Mouse (Mus musculus) kidney, adult 2 months (tissue): ENCODE measurements around the gene Il10.

ENCODE experiments used
- CTCF ChIP-seq: fragments of 200-500 bp; conservative IDR thresholded peaks from 2 replicates; pipeline ENCODE4 v1.5.1; 2011; ENCODE audit warnings: low read depth, mild to moderate bottlenecking, control low read depth, low read length, moderate library complexity, mixed read lengths; ENCODE audit not compliant: insufficient read depth, insufficient read length
- POLR2A ChIP-seq: fragments of 200-500 bp; IDR thresholded peaks from one replicate; pipeline ENCODE4 v1.6.1; 2011; ENCODE audit warnings: low read depth, low read length, control low read depth

DNA sequence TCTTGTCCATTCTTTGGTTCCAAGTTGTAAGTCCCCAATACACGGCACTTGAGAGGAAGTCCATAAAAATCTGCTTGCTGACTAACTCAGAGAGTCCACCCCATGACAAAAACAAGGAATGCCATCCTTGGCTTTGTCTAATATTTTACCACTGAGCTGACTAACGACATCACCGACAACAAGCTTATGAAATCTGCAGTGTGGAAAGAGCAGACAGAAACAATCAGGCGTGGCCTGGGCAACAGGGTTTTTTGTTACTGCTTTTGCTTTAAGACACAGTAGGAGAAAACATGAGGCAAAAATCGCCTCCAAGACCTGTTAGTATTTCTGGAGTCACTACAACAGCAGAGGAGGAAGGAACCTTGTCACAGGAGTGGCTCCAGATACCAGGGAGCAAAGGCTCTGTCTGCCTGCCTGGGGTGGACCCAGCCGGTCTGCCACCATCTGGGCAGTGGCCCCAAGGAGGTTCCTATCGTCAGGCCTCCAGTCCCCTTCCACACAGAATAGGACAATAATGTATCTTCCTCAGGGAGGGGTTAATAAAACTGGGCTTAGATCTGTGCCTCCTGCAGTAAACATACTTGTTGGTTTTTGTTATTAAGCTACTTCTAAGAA is 52.8 kb downstream of the Il10 start:
- no peak for TF ChIP-seq CTCF
- TF ChIP-seq POLR2A = no peak
